Mouse (Mus musculus) G1E-ER4 (cell line): ENCODE measurements around the gene Sorcs2. TPM values are rescaled to one million over a fixed set of nuclear protein-coding genes. Genes with fewer than 3 reads are reported as not detected.

ENCODE experiments used
- GATA1 ChIP-seq: IDR thresholded peaks from one replicate; pipeline ENCODE4 v1.8.0; 2012; ENCODE audit warnings: low read length, inconsistent platforms
- polyA plus RNA-seq: library from polyadenylated mRNA; stranded (reverse); fragments of >175 nt; gene quantifications from 2 replicates; pipeline ENCODE4 v1.2.3, GENCODE M21; 2012

Sorcs2 gene
- polyA plus RNA-seq, 1 experiment = not detected

GRCm38 (mm10) chr5:35974265-35974664 is 423.7 kb downstream of the Sorcs2 start:
- no peak for TF ChIP-seq GATA1

- TF ChIP-seq GATA1 = no peak
Measured at GRCm38 (mm10) chr5:35973800-35974199, 424.1 kb downstream of the Sorcs2 start.

DNA sequence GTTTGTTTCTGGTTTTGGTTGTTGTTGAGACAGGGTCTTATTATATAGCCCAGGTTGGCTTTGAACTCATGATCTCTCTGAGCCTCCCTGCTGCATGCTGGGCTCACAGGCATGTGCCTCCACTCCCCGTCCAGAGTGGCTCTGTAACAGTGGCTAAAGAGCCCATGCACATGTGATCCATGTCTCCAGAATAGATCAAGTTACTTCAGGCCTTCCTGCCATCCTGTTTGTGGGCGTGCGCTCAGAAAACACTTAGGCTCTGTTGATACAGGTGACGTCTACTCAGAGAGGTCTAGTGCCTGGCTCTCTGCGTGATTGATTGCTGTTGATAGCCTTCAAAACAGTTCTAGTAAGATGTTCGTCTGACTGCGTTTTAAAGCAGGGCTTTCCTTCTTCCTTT is 425.2 kb downstream of the Sorcs2 start:
- no peak for TF ChIP-seq GATA1

GRCm38 (mm10) chr5:35971841-35972578 is 425.9 kb downstream of the Sorcs2 start:
- TF ChIP-seq GATA1 = no peak

GRCm38 (mm10) chr5:35970380-35971105 is 427.4 kb downstream of the Sorcs2 start:
- no peak for TF ChIP-seq GATA1

DNA sequence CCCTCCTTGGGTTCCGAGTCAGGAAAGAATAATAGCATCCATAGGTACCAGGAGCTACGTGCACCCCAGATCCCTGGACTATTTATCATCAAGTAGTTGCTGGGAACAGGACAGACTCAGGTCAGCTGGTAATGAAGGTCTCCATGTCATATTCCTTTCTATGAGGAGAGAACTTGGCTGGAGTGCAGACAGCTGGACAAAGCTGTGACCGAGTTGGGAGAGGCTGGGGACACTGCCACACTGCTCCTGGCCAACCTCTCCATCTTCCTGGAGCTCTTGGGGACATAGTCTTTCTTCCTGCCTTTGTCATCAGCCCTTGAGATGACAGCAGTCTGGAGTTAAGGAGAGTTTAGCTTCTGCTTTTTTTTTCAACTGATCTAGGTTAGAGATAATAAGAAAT is 428.1 kb downstream of the Sorcs2 start:
- TF ChIP-seq GATA1 = no peak

Other genes starting within 250 kb of the Sorcs2 start
- not detected in 2 replicates for gene Psapl1, start 194.1 kb downstream of the Sorcs2 start, polyA plus RNA-seq
- 18.1 and 21.3 TPM in 2 replicates for gene Grpel1, start 66.9 kb upstream of the Sorcs2 start, polyA plus RNA-seq
- 15.2 and 18.6 TPM in 2 replicates for gene Tada2b, start 86.1 kb upstream of the Sorcs2 start, polyA plus RNA-seq
- gene Ccdc96, start 86.4 kb upstream of the Sorcs2 start, polyA plus RNA-seq = 0.13 and 0.23 TPM in 2 replicates
- 11.2 and 17.3 TPM in 2 replicates for gene Tbc1d14, start 195.1 kb upstream of the Sorcs2 start, polyA plus RNA-seq